Mouse (Mus musculus) thymus, postnatal 10 days (tissue): ENCODE data around the gene Ina.

Experiments used
- DNase-seq, 2 experiments: peaks; one replicate each; pipeline ENCODE4 v3.0.0; 2021; ENCODE audit warnings: low spot score in 2 of 2

The Ina gene

GRCm38 (mm10) chr19:47014159-47014446, 395 bp upstream of the Ina start:
- DNase-seq: no peak

- no peak for DNase-seq
Observed at GRCm38 (mm10) chr19:47015396-47015795, 898 bp downstream of the Ina start.

DNA sequence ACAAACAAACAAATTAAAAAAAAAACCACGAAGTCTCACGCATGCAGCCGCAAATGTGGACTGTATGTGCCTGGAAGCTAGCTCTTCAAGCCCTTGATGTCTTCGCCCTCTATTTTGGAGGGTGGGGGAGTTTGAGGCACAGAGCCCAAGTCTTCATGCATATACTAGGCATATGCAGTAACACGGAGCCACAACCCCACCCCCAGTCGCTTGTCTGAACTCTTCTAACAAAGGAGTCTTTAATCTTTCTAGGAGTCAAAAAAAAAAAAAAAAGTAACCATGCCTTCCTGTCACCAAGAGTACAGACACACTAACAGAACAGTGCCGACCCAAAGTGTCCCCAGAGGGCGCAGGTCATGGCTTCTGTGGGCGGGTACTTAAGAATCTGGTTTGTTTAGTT, 1.5 kb downstream of the Ina start:
- DNase-seq: no peak

- peak in 1 of 2 experiments; percentile 73 for DNase-seq
Observed at GRCm38 (mm10) chr19:47016487-47016886, 2.0 kb downstream of the Ina start.

DNA sequence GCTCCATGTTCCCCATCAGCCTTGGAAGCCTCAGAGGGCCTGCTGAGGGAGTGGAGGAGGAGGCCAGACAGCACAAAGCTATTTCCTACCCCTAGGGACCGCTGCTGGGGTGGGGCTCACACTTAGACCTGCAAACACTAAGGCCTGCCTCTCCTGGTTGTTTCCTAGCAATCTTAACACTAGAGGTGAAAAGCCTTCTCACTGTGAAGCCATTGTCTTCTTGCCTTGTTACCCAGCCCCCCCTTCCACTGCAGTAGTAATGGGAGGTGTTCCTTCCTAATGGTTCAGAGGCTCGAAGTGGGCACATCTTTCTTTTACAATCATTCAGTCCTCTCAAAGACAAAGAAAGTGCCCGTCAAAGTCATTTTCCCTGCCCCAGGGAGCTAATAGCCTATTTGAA, 3.3 kb downstream of the Ina start:
- DNase-seq: no peak

DNA sequence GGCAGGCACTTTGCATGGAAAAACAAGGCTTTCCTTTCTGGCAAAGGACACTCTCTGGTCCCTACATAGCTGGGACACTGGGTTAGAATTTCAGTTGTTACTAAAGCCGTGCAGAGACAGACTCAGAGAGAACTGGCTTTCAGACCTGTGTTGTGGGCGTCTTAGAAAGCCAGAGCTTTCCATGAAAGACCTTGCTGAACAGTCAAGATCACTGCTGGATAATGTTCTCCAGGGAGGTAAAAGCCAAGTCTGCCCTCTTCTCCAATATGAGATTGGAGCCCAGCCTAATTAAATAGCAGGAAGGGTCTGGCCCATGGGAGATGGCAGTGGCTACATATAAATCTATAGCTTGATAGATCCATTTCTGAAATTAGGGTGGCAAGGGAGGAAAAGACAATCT, 3.8 kb downstream of the Ina start:
- DNase-seq: no peak

DNA sequence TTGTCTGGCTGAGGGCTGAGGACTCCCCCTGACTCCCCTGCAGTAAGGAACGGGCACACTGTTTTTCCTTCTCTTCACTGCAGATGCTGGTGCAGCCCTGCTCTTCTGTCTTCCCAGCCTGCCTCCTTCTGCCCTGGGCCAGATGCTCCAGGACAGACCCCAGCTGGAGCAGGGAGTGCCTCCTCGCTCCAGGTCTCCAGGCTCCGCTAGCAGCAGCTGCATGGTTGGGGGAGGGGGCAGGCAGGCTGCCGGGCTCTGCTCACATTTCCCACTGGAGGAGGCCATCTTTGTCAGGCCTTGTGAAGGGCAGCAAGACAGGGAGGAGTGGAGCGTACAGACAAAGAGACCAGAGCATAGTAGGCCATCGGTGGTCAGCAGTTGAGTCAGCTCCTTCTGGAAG, 4.8 kb downstream of the Ina start:
- DNase-seq: no peak

GRCm38 (mm10) chr19:47022709-47023108, 8.2 kb downstream of the Ina start:
- DNase-seq: no peak

DNA sequence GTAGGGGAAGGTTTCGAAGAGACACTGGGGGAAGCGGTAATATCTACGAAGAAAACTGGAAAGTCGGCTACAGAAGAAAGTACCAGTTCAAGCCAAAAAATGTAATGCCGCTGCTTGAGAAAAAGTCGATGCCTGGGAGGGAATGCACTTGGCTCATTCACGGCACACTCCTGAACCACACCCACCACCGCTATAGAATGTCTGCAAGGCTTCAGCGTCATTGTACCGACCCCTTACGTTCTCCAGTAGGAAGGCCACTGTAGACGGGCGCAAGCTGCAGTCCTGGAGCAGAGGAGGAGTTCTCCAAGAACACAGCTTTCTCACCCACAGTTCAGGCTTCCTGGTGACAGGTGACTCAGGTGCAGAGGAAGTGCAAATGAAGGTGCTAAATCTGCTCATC, 9.0 kb downstream of the Ina start:
- no peak for DNase-seq

DNA sequence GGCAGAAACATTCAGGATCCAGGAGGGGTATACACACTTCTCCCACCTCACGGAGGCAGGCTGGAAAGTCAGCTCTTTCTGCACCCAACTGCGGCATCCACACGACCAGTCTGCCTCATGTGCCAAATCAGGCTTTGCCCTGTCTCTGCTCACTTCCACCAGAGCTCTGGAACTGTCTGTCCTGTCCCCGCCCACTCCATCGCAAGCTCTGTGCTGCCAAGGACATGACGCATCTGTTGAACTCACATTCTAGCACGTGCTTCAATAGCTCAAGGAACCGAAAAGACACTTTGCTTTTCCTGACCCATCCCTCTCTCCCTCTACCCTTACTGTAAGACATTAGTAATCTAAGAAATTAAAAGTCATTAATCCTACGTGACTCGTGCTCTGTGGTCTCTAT, 10.5 kb downstream of the Ina start:
- DNase-seq: no peak

GRCm38 (mm10) chr19:47026513-47026912, 12.0 kb downstream of the Ina start:
- no peak for DNase-seq

GRCm38 (mm10) chr19:47029796-47030195, 15.3 kb downstream of the Ina start:
- no peak for DNase-seq

GRCm38 (mm10) chr19:47031770-47032169, 17.3 kb downstream of the Ina start:
- DNase-seq: no peak

DNA sequence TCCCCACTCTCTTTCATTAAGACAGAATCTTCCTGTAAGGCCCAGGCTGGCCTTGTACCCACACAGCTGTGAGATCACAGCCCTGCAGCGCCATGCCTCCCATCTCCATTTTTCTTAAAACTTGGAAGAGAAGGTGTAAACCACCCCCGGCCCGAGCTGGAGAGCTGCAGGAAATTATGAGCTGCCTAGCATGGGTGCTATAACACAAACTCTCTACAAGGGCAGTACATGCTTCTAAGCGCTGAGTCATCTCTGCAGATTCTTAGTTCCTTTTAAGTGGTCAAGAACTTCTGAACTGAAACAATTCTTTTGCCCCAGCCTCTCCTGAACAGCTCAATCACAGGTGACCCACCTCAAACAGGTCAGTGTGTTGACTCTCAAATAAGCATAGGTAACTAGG, 20.4 kb downstream of the Ina start:
- no peak for DNase-seq

- DNase-seq: no peak
Observed at GRCm38 (mm10) chr19:47036596-47036995, 22.1 kb downstream of the Ina start.

GRCm38 (mm10) chr19:47040720-47041473, 26.4 kb downstream of the Ina start:
- no peak for DNase-seq

DNA sequence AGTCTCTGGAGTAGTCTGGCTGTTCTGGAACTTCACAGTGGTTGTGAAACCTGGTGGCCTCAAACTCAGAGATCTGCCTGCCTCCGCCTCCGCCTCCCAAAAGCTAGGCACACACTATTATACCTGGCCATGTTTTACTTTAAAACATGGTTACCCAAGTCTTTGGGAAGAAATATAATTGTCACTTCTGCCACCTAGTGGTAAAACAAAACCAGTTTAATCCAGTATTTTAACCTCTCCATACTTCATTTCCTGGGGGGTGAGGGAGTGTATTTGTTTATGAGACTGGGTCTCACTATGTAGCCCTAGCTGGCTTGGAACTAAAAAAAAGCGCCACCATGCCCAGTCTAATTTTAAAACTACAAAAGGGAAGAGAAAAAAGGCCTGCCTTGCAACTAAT, 29.1 kb downstream of the Ina start:
- DNase-seq: peak in 1 of 2 experiments; percentile 22

GRCm38 (mm10) chr19:47046343-47046742, 31.8 kb downstream of the Ina start:
- no peak for DNase-seq

- DNase-seq: no peak
Observed at GRCm38 (mm10) chr19:47047236-47047833, 32.8 kb downstream of the Ina start.

DNA sequence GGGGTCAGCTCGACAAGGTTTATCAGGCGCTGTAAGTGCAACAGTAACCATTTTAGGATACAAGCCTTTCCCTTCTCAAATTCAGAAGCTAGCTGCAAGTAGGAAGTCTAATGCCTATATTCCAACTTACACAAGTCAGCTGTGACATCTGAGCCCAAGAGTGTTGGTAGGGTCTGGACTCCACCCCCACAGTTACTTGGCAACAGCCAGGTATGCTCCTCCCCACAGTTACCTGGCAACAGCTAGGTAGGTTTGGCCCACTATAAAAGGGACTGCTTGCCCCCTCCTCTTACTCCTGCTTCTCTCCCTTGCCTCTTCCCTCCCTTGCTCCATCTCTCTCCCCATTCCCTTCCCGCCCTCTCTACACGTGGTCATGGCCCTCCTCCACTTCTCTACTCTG, 34.6 kb downstream of the Ina start:
- DNase-seq: no peak

- no peak for DNase-seq
Observed at GRCm38 (mm10) chr19:47049840-47050239, 35.3 kb downstream of the Ina start.

DNA sequence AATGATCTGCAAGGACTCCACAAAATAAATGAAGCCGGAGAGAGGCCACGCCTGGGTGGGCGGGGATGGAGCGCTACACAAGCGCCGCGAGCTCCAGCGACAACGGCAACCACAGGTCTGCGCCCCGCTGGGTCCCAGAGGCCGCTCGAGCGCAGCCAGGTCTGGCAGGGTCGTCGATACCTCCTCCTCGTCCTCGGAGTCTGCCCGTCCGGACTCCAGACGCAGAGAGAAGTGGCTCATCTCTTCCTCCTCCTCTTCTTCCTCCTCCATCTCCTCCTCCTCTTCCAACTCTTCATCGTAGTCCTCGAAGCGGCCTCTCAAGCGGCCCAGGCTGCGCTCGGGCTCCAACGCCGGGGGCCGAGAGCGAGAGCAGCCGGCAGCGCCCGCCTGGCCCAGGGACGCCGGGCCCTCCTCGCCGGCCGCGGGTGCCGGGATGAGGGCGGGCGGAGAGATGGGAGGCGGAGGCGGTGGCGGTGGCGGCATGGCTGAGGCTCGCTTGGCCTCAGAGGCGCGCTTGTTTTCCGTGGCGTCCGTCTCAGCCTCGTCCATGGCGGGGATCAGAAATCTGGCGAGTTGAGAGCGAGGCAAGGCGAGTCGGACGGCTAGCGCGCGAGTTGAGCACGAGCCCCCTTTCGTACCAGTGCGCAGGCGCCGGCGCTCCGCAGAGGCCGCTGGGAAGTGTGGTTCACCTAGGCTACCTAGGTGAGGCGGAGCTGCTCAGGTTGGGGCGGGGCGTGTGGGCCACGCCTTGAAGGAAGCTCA, 36.0 kb downstream of the Ina start, which contains the start of gene Pcgf6:
TSS of gene Pcgf6 (minus strand) at position 636 of the 762 bp plus-strand sequence.
- peak; percentile 69 to 77 for DNase-seq

- no peak for DNase-seq
Observed at GRCm38 (mm10) chr19:47052927-47053326, 38.4 kb downstream of the Ina start.
